Mouse (Mus musculus) ES-Bruce4 (cell line): ENCODE measurements at regions not wholly inside any gene's neighbourhood (a gene's known extent, or its start where the extent isn't known, plus 50 kb on each side); places are given as distances from the start of the nearest gene placed in this dataset.

Experiments used
- H3K27ac ChIP-seq: 2 replicates; pipeline ENCODE4 v1.5.1; 2012; ENCODE audit warnings: low read length, inconsistent platforms; ENCODE audit not compliant: insufficient read depth
- H3K27me3 ChIP-seq: 2 replicates; pipeline ENCODE4 v1.6.1; 2012; ENCODE audit warnings: mild to moderate bottlenecking, low read length, inconsistent platforms; ENCODE audit not compliant: control insufficient read depth, poor library complexity, insufficient read depth, severe bottlenecking
- H3K36me3 ChIP-seq: 2 replicates; pipeline ENCODE4 v1.6.1; 2012; ENCODE audit warnings: inconsistent platforms, mild to moderate bottlenecking, low read length, moderate library complexity; ENCODE audit not compliant: control insufficient read depth, poor library complexity, insufficient read depth, severe bottlenecking
- H3K4me1 ChIP-seq: one replicate; pipeline ENCODE4 v1.8.1; 2011; ENCODE audit warnings: low read length; ENCODE audit not compliant: control insufficient read depth, insufficient read depth
- H3K4me3 ChIP-seq: 2 replicates; pipeline ENCODE4 v1.5.1; 2011; ENCODE audit warnings: low read depth, mild to moderate bottlenecking, low read length
- H3K9ac ChIP-seq: 2 replicates; pipeline ENCODE4 v1.6.1; 2012; ENCODE audit warnings: low read depth, mild to moderate bottlenecking, inconsistent platforms; ENCODE audit not compliant: poor library complexity, severe bottlenecking
- H3K9me3 ChIP-seq: replicated peaks from 2 replicates; pipeline ENCODE4 v1.6.1; 2012; ENCODE audit warnings: mild to moderate bottlenecking, low read length, inconsistent platforms; ENCODE audit not compliant: control insufficient read depth, poor library complexity, insufficient read depth, severe bottlenecking
- CTCF ChIP-seq: IDR thresholded peaks from one replicate; pipeline ENCODE4 v1.8.1; 2011; ENCODE audit warnings: low read depth, low read length
- EP300 ChIP-seq: IDR thresholded peaks from 2 replicates; pipeline ENCODE4 v1.6.1; 2011; ENCODE audit warnings: low read depth, low read length; ENCODE audit not compliant: insufficient read depth
- POLR2A ChIP-seq: IDR thresholded peaks from one replicate; pipeline ENCODE4 v1.8.1; 2011; ENCODE audit warnings: low read length; ENCODE audit not compliant: insufficient read depth

DNA sequence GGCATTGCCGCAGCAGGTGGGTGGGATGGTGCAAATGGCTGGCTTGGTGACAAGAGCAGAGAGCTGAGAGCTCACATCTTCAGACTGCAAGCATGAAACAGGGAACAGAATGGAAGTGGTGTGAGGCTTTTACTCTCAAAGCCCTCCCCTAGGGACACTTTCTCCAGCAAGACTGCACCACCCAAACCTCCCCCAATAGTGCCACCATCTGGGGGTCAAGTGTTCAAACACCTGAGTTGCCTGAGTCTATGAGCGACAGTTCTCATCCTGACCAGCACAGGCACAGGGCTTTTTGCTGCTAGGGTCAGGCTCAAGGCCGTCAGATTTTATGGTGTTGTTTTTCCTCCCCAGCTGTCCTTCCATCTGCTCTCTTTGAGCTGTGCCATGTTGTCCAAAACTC is 337.9 kb upstream of the Eif4g2 start:
- Histone ChIP-seq H3K4me1 (no peaks in the 10 kb centered on the region), H3K36me3 (no peaks in the 10 kb centered on the region), H3K27ac (no peak overlapping the region), H3K9ac (no peak overlapping the region), H3K9me3 (no peaks in the 10 kb centered on the region), H3K27me3 (no peaks in the 10 kb centered on the region), H3K4me3 (no peak overlapping the region)
- TF ChIP-seq EP300 (no peak), CTCF (no peak), POLR2A (no peak)

DNA sequence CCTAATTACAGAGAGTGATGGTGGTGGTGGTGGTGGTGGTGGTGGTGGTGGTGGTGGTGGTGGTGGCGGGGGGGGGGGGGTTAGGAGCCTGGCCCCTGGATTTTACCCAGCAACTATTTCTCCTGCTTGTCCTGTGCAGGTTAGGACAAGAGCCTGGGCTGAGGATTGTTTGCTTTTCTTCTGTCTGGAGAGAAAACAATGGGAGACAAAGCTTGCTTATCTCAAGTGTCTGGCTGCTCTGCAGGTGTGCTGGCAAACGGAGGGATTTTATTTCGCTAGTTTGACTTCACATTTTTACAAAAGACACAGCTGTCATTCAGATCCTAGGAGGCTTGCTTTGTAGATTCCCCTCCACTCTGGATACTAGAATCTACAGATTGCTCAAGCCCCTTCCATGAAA is 334.9 kb upstream of the Eif4g2 start:
- no peaks in the 10 kb centered on the region for H3K27me3 ChIP-seq
- no peak overlapping the region for H3K27ac ChIP-seq
- TF ChIP-seq CTCF: no peak
- no peak for TF ChIP-seq POLR2A
- no peak for TF ChIP-seq EP300
- H3K4me3 ChIP-seq: no peak overlapping the region
- no peaks in the 10 kb centered on the region for H3K36me3 ChIP-seq
- no peaks in the 10 kb centered on the region for H3K4me1 ChIP-seq
- no peak overlapping the region for H3K9ac ChIP-seq
- H3K9me3 ChIP-seq: no peaks in the 10 kb centered on the region; the same call in 1 of the 2 replicates

DNA sequence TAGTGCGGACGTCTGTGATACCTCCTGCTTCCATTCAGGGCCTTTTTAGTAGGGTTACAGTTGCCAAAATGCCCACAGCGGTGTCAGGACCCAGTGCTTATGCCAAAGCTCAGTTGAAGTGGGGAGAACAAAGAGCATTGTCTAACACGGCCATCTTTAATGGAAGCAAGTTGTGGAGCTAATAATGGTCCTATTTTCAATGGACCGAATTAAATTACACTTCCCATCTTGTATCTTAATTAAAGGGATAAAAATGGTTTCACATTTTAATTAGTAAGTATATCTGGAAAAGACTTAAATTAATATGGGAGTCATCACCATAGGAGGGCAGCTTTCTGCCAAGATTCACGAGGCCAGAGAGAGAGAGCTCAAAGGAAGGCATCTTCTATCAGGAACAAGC is 333.2 kb upstream of the Eif4g2 start:
- H3K27ac ChIP-seq: no peak overlapping the region
- no peaks in the 10 kb centered on the region for H3K27me3 ChIP-seq
- H3K36me3 ChIP-seq: no peaks in the 10 kb centered on the region
- no peak for TF ChIP-seq POLR2A
- TF ChIP-seq CTCF: no peak
- TF ChIP-seq EP300: no peak
- no peaks in the 10 kb centered on the region for H3K4me1 ChIP-seq
- no peak overlapping the region for H3K9ac ChIP-seq
- H3K4me3 ChIP-seq: no peak overlapping the region
- H3K9me3 ChIP-seq: no peaks in the 10 kb centered on the region; the same call in 1 of the 2 replicates

DNA sequence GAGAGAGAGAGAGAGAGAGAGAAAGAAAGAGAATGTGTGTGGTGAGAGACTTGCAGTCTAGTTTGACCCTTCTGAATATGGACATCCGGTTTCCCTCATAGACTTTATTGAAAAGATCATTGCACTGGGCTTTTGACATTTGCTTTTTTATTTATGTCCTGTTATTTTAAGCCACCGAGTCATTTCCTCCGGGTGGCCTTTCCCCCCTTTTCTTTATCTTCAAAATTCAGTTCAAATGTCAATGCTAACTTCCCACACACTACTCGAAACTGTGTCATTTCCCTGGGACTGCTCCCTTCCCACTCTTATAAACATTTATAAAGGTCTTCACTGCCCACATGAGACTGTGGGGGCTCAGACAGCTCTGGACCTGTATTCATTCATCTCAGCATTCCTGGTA is 330.9 kb upstream of the Eif4g2 start:
- no peaks in the 10 kb centered on the region for H3K27me3 ChIP-seq
- no peaks in the 10 kb centered on the region for H3K4me1 ChIP-seq
- H3K36me3 ChIP-seq: no peaks in the 10 kb centered on the region
- H3K9me3 ChIP-seq: no peaks in the 10 kb centered on the region; the same call in 1 of the 2 replicates
- H3K27ac ChIP-seq: no peak overlapping the region
- TF ChIP-seq POLR2A (no peak), EP300 (no peak), CTCF (no peak)
- no peak overlapping the region for H3K9ac ChIP-seq
- no peak overlapping the region for H3K4me3 ChIP-seq

DNA sequence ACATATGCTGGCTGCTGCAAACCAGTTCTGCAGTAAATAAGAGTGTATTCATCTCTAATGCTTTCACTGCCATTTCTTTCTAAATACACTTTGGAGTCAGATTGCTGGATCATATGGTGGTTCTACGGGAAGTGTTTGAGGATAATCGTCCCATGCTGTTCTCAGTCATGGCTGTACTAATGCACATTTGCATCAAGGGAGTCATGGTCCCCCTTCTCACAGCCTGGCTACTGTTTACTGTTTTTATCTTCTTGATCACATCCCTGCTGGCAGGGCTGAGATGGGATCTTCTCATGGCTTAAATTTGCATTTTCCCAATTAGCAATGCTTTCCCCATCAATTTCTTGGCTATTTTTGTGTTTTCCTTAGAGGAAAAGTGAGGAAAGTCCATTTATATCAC is 330.1 kb upstream of the Eif4g2 start:
- Histone ChIP-seq H3K4me1 (no peaks in the 10 kb centered on the region), H3K27me3 (no peaks in the 10 kb centered on the region), H3K4me3 (no peak overlapping the region), H3K36me3 (no peaks in the 10 kb centered on the region), H3K9me3 (no peaks in the 10 kb centered on the region; the same call in 1 of the 2 replicates), H3K27ac (no peak overlapping the region), H3K9ac (no peak overlapping the region)
- no peak for TF ChIP-seq POLR2A
- no peak for TF ChIP-seq EP300
- no peak for TF ChIP-seq CTCF

DNA sequence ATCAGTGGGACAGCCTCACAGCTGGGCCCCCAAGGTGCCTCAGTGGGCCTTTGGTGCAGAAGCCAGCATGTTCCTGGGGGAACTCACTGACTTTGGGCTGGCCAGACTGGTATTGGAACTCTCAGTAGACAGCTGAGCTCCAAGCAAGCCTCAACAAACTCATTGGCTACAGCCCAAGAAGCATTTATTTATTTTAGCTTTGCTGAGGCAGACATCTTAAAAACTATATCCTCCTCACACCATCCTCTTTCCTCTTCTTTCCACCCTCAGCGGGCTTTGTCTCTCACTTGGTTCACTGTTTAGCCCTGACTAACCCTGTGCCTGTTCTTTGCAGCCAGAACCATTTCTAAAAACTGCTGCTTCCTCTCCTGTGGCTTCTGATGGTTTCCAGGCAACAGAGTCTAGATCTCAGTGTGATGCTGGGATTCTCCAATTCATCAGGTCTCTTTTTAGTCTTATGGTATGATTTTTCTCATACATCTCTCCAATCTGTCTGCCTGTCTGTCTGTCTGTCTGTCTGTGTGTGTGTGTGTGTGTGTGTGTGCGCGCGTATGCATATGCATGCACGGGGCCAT is 328.6 kb upstream of the Eif4g2 start:
- TF ChIP-seq EP300 (no peak), CTCF (no peak), POLR2A (no peak)
- H3K4me1 ChIP-seq: no peaks in the 10 kb centered on the region
- no peaks in the 10 kb centered on the region; the same call in 1 of the 2 replicates for H3K9me3 ChIP-seq
- H3K36me3 ChIP-seq: no peaks in the 10 kb centered on the region
- no peak overlapping the region for H3K9ac ChIP-seq
- no peak overlapping the region for H3K4me3 ChIP-seq
- no peaks in the 10 kb centered on the region for H3K27me3 ChIP-seq
- H3K27ac ChIP-seq: no peak overlapping the region
